Mouse (Mus musculus) urinary bladder, postnatal 36 days (tissue): ENCODE measurements around the gene Ccdc12.

ENCODE experiments used
- DNase-seq, 2 experiments: peaks; one replicate each; pipeline ENCODE4 v3.0.0; 2022; ENCODE audit warnings: low spot score in 2 of 2, mixed read lengths in 1 of 2

The Ccdc12 gene

GRCm38 (mm10) chr9:110645219-110645618 is 11.1 kb upstream of the Ccdc12 start:
- no peak for DNase-seq

GRCm38 (mm10) chr9:110649775-110650174 is 6.5 kb upstream of the Ccdc12 start:
- DNase-seq: no peak

GRCm38 (mm10) chr9:110651931-110652722 is 4.2 kb upstream of the Ccdc12 start:
- no peak for DNase-seq

GRCm38 (mm10) chr9:110652963-110653654 is 3.2 kb upstream of the Ccdc12 start:
- no peak for DNase-seq

- DNase-seq: peak; percentile 90 to 97
These were observed 2.4 kb upstream of the Ccdc12 start, which contains the start of gene Nbeal2 for GRCm38 (mm10) chr9:110653655-110654461. Gene Nbeal2 (minus strand): TSS chr9:110654161.

- DNase-seq: no peak
These were observed 1.3 kb upstream of the Ccdc12 start for GRCm38 (mm10) chr9:110654726-110655650.

- no peak for DNase-seq
These were observed 674 bp upstream of the Ccdc12 start for GRCm38 (mm10) chr9:110655651-110656007.

- no peak for DNase-seq
These were observed 1.3 kb downstream of the Ccdc12 start for GRCm38 (mm10) chr9:110657474-110658078.

GRCm38 (mm10) chr9:110659521-110659920 is 3.2 kb downstream of the Ccdc12 start:
- DNase-seq: no peak

GRCm38 (mm10) chr9:110660208-110660607 is 3.9 kb downstream of the Ccdc12 start:
- no peak for DNase-seq

- no peak for DNase-seq
These were observed 4.7 kb downstream of the Ccdc12 start for GRCm38 (mm10) chr9:110660856-110661612.

- DNase-seq: no peak
These were observed 6.5 kb downstream of the Ccdc12 start for GRCm38 (mm10) chr9:110662844-110663243.

- no peak for DNase-seq
These were observed 9.6 kb downstream of the Ccdc12 start for GRCm38 (mm10) chr9:110665912-110666311.

- DNase-seq: no peak
These were observed 10.1 kb downstream of the Ccdc12 start for GRCm38 (mm10) chr9:110666374-110666773.

- no peak for DNase-seq
These were observed 11.0 kb downstream of the Ccdc12 start for GRCm38 (mm10) chr9:110667219-110667836.

GRCm38 (mm10) chr9:110668601-110669293 is 12.4 kb downstream of the Ccdc12 start:
- DNase-seq: no peak

- DNase-seq: no peak
These were observed 13.5 kb downstream of the Ccdc12 start for GRCm38 (mm10) chr9:110669785-110670184.

- DNase-seq: no peak
These were observed 16.3 kb downstream of the Ccdc12 start for GRCm38 (mm10) chr9:110672462-110673106.
